Comparison of ENCODE assay signal across 7 mouse cellular contexts in the genomic region with DNA sequence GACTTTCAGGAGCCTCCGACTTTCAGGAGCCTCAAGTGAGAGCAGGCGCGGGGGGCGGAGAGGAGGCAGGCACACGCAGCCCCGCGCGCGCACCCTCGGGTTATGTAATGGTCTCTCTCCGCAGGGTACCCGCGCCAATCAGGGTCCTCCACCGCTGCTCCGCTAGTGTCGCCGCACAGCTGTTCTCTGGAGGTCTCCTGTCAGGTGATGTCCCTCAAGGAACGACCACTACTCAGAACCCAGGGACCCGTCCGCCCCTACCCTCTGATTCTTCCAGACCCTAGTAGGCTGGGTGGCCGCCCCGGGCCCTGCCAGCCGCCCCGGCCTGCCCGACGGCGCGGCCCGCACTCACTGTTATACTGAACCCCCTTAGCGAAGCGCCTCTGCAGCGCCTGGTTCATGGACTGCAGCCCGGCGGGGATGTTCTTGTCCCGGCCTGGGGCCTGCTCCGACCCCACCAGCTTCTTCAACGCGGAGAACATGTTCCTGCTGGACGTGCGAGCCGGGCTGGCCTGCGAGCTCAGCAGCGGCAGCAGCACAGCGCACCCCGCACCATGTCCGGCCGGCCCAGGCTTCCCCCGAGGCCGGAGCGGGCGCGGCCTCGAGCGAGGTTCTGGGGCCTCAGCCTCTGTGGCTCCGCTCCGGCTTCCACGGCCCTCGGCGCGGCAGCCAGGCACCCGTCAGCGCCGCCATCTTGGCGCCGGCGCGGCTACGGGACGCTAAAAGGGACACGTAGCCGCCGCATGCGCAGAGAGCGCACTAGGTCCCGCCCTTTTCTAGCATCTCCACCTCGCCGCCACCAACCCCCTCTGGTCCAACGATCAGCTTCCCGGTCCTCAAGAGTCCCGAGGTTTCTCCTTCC. TPM values are rescaled to one million over a fixed set of nuclear protein-coding genes. Genes with fewer than 3 reads are reported as not detected.
A peak's percentile ranks its signal among the peaks of the same experiment; 100 is the strongest.
DNase-seq lines count a peak whose midpoint lies in the region; ATAC-seq and TF ChIP-seq lines count a peak whose summit lies in the region.

A gene (minus strand): TSS at position 761 of the 862 bp plus-strand sequence.

- H3K4me1 ChIP-seq in embryonic facial prominence, embryonic 12.5 days = peaks cover 15% of the 10 kb centered on the region
- H3K4me1 ChIP-seq in kidney, adult 2 months (ENCODE audit: control insufficient read depth, insufficient read depth, low read length) = peaks cover 5% of the 10 kb centered on the region; the same call in 1 of the 2 replicates
- H3K4me1 ChIP-seq in limb, embryonic 12.5 days (replicated peaks) = peaks cover 17% of the 10 kb centered on the region
- peaks cover 26% of the 10 kb centered on the region for H3K4me1 ChIP-seq in midbrain, embryonic 15.5 days
- H3K4me1 ChIP-seq in spleen, adult 2 months (ENCODE audit: control insufficient read depth, insufficient read depth, insufficient read length) = peaks cover 7% of the 10 kb centered on the region; the same call in 1 of the 2 replicates

- peak within 1 kb of the TSS; percentile 99 for H3K4me3 ChIP-seq in embryonic facial prominence, embryonic 12.5 days
- H3K4me3 ChIP-seq in kidney, adult 2 months (ENCODE audit: insufficient read depth, low read depth, low read length) = peak within 1 kb of the TSS; percentile 96
- H3K4me3 ChIP-seq in limb, embryonic 12.5 days (replicated peaks) = peak within 1 kb of the TSS; percentile 97
- peak within 1 kb of the TSS; percentile 83 for H3K4me3 ChIP-seq in midbrain, embryonic 15.5 days
- H3K4me3 ChIP-seq in spleen, adult 2 months (ENCODE audit: extremely low read depth, insufficient read depth, insufficient read length) = peak within 1 kb of the TSS; percentile 94

- H3K9ac ChIP-seq in embryonic facial prominence, embryonic 12.5 days = peak within 1 kb of the TSS; percentile 89
- H3K9ac ChIP-seq in limb, embryonic 12.5 days (replicated peaks) = peak within 1 kb of the TSS; percentile 94
- H3K9ac ChIP-seq in midbrain, embryonic 15.5 days = peak within 1 kb of the TSS; percentile 89

- no peaks in the 10 kb centered on the region for H3K9me3 ChIP-seq in embryonic facial prominence, embryonic 12.5 days
- no peaks in the 10 kb centered on the region for H3K9me3 ChIP-seq in limb, embryonic 12.5 days
- H3K9me3 ChIP-seq in midbrain, embryonic 15.5 days = no peaks in the 10 kb centered on the region

- TF ChIP-seq CTCF in kidney, adult 2 months (conservative IDR thresholded peaks at IDR 0.05; ENCODE audit: insufficient read depth, insufficient read length, low read depth, low read length) = no peak
- TF ChIP-seq CTCF in spleen, adult 2 months (IDR thresholded peaks at IDR 0.05; ENCODE audit: extremely low read depth, insufficient read depth, insufficient read length, insufficient replicate concordance) = no peak

- peak within 1 kb of the TSS; percentile 91 for H3K27ac ChIP-seq in embryonic facial prominence, embryonic 12.5 days
- H3K27ac ChIP-seq in kidney, adult 2 months (ENCODE audit: insufficient read depth, low read depth, low read length) = peak within 1 kb of the TSS; percentile 82
- H3K27ac ChIP-seq in limb, embryonic 12.5 days = peak within 1 kb of the TSS; percentile 95
- peak within 1 kb of the TSS; percentile 90 for H3K27ac ChIP-seq in midbrain, embryonic 15.5 days
- peak within 1 kb of the TSS; percentile 69 for H3K27ac ChIP-seq in spleen, adult 2 months (ENCODE audit: insufficient read depth, low read length)

- no peak for TF ChIP-seq POLR2A in kidney, adult 2 months (IDR thresholded peaks at IDR 0.05; ENCODE audit: low read depth, low read length)
- TF ChIP-seq POLR2A in spleen, adult 2 months (IDR thresholded peaks at IDR 0.05; ENCODE audit: low read depth, low read length) = peak; percentile 84

- DNase-seq in adrenal gland, postnatal 25 days = peak; percentile 90
- peak; percentile 92 to 93 for DNase-seq in heart, adult 18-20 months
- peak; percentile 93 for DNase-seq in kidney, adult 2 months
- DNase-seq in spleen, adult 2 months (ENCODE audit: low read depth in 1 of 2, low spot score in 2 of 2) = peak; percentile 69 to 80

- whole genome bisulfite sequencing in embryonic facial prominence, embryonic 12.5 days = under 1% methylated on average over 80 of the region's 80 CpGs
- WGBS in kidney, adult 2 months = under 1% methylated on average over 80 of the region's 80 CpGs
- whole genome bisulfite sequencing in limb, embryonic 12.5 days = under 1% methylated on average over 80 of the region's 80 CpGs
- WGBS in midbrain, embryonic 15.5 days = under 1% methylated on average over 80 of the region's 80 CpGs
- WGBS in spleen, adult 2 months = under 1% methylated on average over 80 of the region's 80 CpGs

- peaks cover 4% of the 10 kb centered on the region; the same call in 1 of the 2 replicates for H3K27me3 ChIP-seq in embryonic facial prominence, embryonic 12.5 days
- no peaks in the 10 kb centered on the region for H3K27me3 ChIP-seq in kidney, adult 2 months (replicated peaks; ENCODE audit: control insufficient read depth, insufficient read depth, low read length)
- peaks cover 13% of the 10 kb centered on the region for H3K27me3 ChIP-seq in limb, embryonic 12.5 days
- H3K27me3 ChIP-seq in midbrain, embryonic 15.5 days (replicated peaks) = no peaks in the 10 kb centered on the region
- H3K27me3 ChIP-seq in spleen, adult 2 months (ENCODE audit: control insufficient read depth, insufficient read depth, low read length) = no peaks in the 10 kb centered on the region; the same call in 1 of the 2 replicates

- peaks cover 4% of the 10 kb centered on the region for H3K36me3 ChIP-seq in embryonic facial prominence, embryonic 12.5 days
- no peaks in the 10 kb centered on the region for H3K36me3 ChIP-seq in kidney, adult 2 months (ENCODE audit: control insufficient read depth, insufficient read depth, low read length)
- peaks cover 15% of the 10 kb centered on the region for H3K36me3 ChIP-seq in limb, embryonic 12.5 days
- H3K36me3 ChIP-seq in midbrain, embryonic 15.5 days (replicated peaks) = no peaks in the 10 kb centered on the region
- no peaks in the 10 kb centered on the region for H3K36me3 ChIP-seq in spleen, adult 2 months (ENCODE audit: control insufficient read depth, insufficient read depth, low read length)

- peak within 1 kb of the TSS; percentile 68 for H3K4me2 ChIP-seq in embryonic facial prominence, embryonic 12.5 days (replicated peaks)
- peak within 1 kb of the TSS; percentile 61 for H3K4me2 ChIP-seq in limb, embryonic 12.5 days
- H3K4me2 ChIP-seq in midbrain, embryonic 15.5 days = peak within 1 kb of the TSS; percentile 73

- peak; percentile 89 for ATAC-seq in embryonic facial prominence, embryonic 12.5 days (ENCODE audit: insufficient number of reproducible peaks, insufficient read depth, low FRiP score, low TSS enrichment)
- ATAC-seq in limb, embryonic 12.5 days (ENCODE audit: insufficient number of reproducible peaks, insufficient read depth, low FRiP score, low TSS enrichment, low read depth) = peak; percentile 83
- peak; percentile 94 for ATAC-seq in midbrain, embryonic 15.5 days (replicated peaks)

RNA-seq across cellular contexts. Expression of the gene that starts here (rescaled TPM):
- total RNA-seq in adrenal gland, postnatal 25 days (2021) = 108 and 118 TPM in 2 replicates
- polyA plus RNA-seq in embryonic facial prominence, embryonic 12.5 days (2016; fragmentation: Nextera tagmentation; extraction: Ambion mirVana) = 79.0 and 84.9 TPM in 2 replicates
- total RNA-seq in heart, adult 18-20 months (2021) = 10 to 100 TPM; 63.5 to 63.8 TPM
- 53.8 and 58.9 TPM in 2 replicates for polyA plus RNA-seq in kidney, adult 2 months (2012; rRNA removed)
- 81.3 and 83.0 TPM in 2 replicates for polyA plus RNA-seq in limb, embryonic 12.5 days (2016; fragmentation: Nextera tagmentation; extraction: Ambion mirVana)
- polyA plus RNA-seq in midbrain, embryonic 15.5 days (2015; fragmentation: Nextera tagmentation; extraction: Ambion mirVana) = 71.3 and 75.7 TPM in 2 replicates
- polyA plus RNA-seq in spleen, adult 2 months (2012; rRNA removed) = 43.6 and 55.1 TPM in 2 replicates

Comparison
In these comparisons a context has a peak if more than half of its experiments do, and no peak if none do; other contexts are left out.
1. Peak in every context shown above with its lines: DNase-seq, ATAC-seq, H3K4me3 ChIP-seq and H3K27ac ChIP-seq.